Comparison of ENCODE assay signal across 8 mouse cellular contexts in the genomic region with DNA sequence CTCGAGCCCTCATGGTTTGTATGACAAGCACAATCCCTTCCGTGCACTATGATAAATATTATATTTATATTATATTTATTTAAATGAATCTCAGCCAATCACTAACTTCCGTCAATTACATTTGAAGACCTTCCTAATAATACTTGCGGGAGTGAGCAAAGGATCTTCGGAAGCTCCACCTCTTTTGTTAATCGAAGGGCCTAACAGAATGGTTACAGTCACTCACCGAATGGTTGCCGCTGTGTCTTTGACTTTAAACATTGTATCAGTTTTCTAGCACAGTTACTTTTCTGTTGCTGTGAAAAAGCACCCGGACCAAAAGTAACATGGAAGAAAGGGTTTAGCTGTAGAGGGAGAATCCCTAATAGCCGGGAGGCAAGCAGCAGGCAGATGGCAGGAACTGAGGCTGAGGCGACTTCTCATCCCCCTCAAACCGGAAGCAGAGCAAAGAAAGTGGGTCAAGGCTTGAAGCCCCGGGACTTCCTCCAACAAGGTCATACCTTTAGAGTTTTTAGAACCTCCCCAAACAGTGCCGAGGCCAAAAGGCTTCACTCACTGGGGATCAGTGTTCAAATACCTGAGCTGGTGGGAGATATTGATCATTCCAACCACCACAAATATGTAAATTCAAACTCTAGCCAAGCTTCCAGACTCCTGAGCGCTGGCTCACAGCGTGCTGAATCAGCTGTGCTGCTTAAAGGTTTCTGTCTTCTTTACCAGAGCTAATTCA. TPM values are rescaled to one million over a fixed set of nuclear protein-coding genes. Genes with fewer than 3 reads are reported as not detected.
DNase-seq lines count a peak whose midpoint lies in the region; ATAC-seq and TF ChIP-seq lines count a peak whose summit lies in the region.

No protein-coding gene starts in this region.

- DNase-seq in heart, adult 2 months, result peak in 1 of 2 experiments; percentile 30
- DNase-seq in heart, postnatal 25 days (ENCODE audit: low spot score), result no peak
- DNase-seq in liver, postnatal 0 days, result no peak
- peak; percentile 83 for DNase-seq in thymus, postnatal 0 days (ENCODE audit: low spot score)
- DNase-seq in gastrocnemius, postnatal 10 days, result no peak
- DNase-seq in right cerebral cortex, postnatal 10 days (ENCODE audit: low spot score in 2 of 2), result no peak

- H3K4me3 ChIP-seq in heart, adult 2 months, result no peak overlapping the region
- peak overlapping the region; percentile 46 for H3K4me3 ChIP-seq in E14TG2a.4 (replicated peaks; ENCODE audit: low read length)
- H3K4me3 ChIP-seq in forebrain, embryonic 12.5 days (replicated peaks), result peak overlapping the region; percentile 13; the same call in 1 of the 2 replicates
- no peak overlapping the region for H3K4me3 ChIP-seq in liver, postnatal 0 days (ENCODE audit: low read depth, low read length)

- no peak overlapping the region for H3K9ac ChIP-seq in heart, adult 2 months (ENCODE audit: low read depth, low read length)
- H3K9ac ChIP-seq in forebrain, embryonic 12.5 days, result peak overlapping the region; percentile 47
- no peak overlapping the region for H3K9ac ChIP-seq in liver, postnatal 0 days (replicated peaks)

- intact Hi-C loops in heart, adult 2 months (cut with DNase I), result no loop called here
- intact Hi-C loops in heart, postnatal 25 days (cut with DNase I), result no loop called here

- TF ChIP-seq POLR2A in heart, adult 2 months (IDR thresholded peaks at IDR 0.05; ENCODE audit: insufficient read depth, low read depth, low read length), result no peak

- H3K4me1 ChIP-seq in heart, adult 2 months (ENCODE audit: control insufficient read depth, insufficient read depth, low read length), result peaks cover 7% of the 10 kb centered on the region
- peaks cover 56% of the 10 kb centered on the region for H3K4me1 ChIP-seq in E14TG2a.4 (replicated peaks; ENCODE audit: low read depth, low read length)
- peaks cover 59% of the 10 kb centered on the region for H3K4me1 ChIP-seq in forebrain, embryonic 12.5 days
- H3K4me1 ChIP-seq in liver, postnatal 0 days (ENCODE audit: insufficient read depth), result peaks cover 9% of the 10 kb centered on the region; the same call in 1 of the 2 replicates

- peak overlapping the region; percentile 38 for H3K27ac ChIP-seq in heart, adult 2 months
- H3K27ac ChIP-seq in forebrain, embryonic 12.5 days, result peak overlapping the region; percentile 96
- H3K27ac ChIP-seq in liver, postnatal 0 days (ENCODE audit: low read depth), result no peak overlapping the region

- H3K9me3 ChIP-seq in E14TG2a.4 (ENCODE audit: low read length), result no peaks in the 10 kb centered on the region
- no peaks in the 10 kb centered on the region for H3K9me3 ChIP-seq in forebrain, embryonic 12.5 days
- no peaks in the 10 kb centered on the region for H3K9me3 ChIP-seq in liver, postnatal 0 days (ENCODE audit: low read length)

- no peaks in the 10 kb centered on the region for H3K79me2 ChIP-seq in heart, adult 2 months (replicated peaks; ENCODE audit: control insufficient read depth, insufficient read depth, low read length)

- peak overlapping the region; percentile 36 for H3K4me2 ChIP-seq in forebrain, embryonic 12.5 days
- 0 out of 2 replicates have a peak overlapping the region, but pooled peaks have one; percentile 28 for H3K4me2 ChIP-seq in liver, postnatal 0 days (ENCODE audit: low read depth, low read length)

- no peaks in the 10 kb centered on the region for H3K27me3 ChIP-seq in heart, adult 2 months (ENCODE audit: control insufficient read depth, insufficient read depth, low read length)
- no peaks in the 10 kb centered on the region for H3K27me3 ChIP-seq in E14TG2a.4 (ENCODE audit: insufficient read depth, low read length)
- no peaks in the 10 kb centered on the region for H3K27me3 ChIP-seq in forebrain, embryonic 12.5 days
- no peaks in the 10 kb centered on the region for H3K27me3 ChIP-seq in liver, postnatal 0 days (ENCODE audit: insufficient read depth, low read length)

- no peaks in the 10 kb centered on the region; the same call in 1 of the 2 replicates for H3K36me3 ChIP-seq in heart, adult 2 months (ENCODE audit: control insufficient read depth, insufficient read depth, low read length)
- H3K36me3 ChIP-seq in E14TG2a.4 (ENCODE audit: insufficient read depth, low read length), result no peaks in the 10 kb centered on the region
- H3K36me3 ChIP-seq in forebrain, embryonic 12.5 days (replicated peaks), result no peaks in the 10 kb centered on the region
- no peaks in the 10 kb centered on the region for H3K36me3 ChIP-seq in liver, postnatal 0 days (replicated peaks; ENCODE audit: insufficient read depth, low read length)

- WGBS in heart, adult 2 months, result 43% methylated on average over 16 of the region's 16 CpGs
- under 1% methylated on average over 16 of the region's 16 CpGs for WGBS in forebrain, embryonic 12.5 days
- 31% methylated on average over 16 of the region's 16 CpGs for WGBS in liver, postnatal 0 days (ENCODE audit: insufficient replicate concordance)

- peak; percentile 19 for ATAC-seq in forebrain, embryonic 12.5 days (ENCODE audit: low FRiP score)
- ATAC-seq in liver, postnatal 0 days, result no peak

- TF ChIP-seq EP300 in heart, adult 2 months (IDR thresholded peaks at IDR 0.05; ENCODE audit: insufficient read depth, low read depth, low read length), result no peak
- TF ChIP-seq EP300 in liver, postnatal 0 days (IDR thresholded peaks at IDR 0.05; ENCODE audit: low read depth), result no peak

- no peak for TF ChIP-seq CTCF in heart, adult 2 months (IDR thresholded peaks at IDR 0.05)
- TF ChIP-seq CTCF in E14TG2a.4 (conservative IDR thresholded peaks at IDR 0.05; ENCODE audit: low read length), result no peak
- no peak for TF ChIP-seq CTCF in liver, postnatal 0 days (IDR thresholded peaks at IDR 0.05; ENCODE audit: low read depth)

RNA-seq across cellular contexts. Expression of a gene that starts 16.0 kb away (rescaled TPM):
- total RNA-seq in heart, adult 2 months (2021), result 10 to 100 TPM; 57.0 to 85.0 TPM
- polyA plus RNA-seq in heart, adult 2 months (2012; rRNA removed), result 165 and 235 TPM in 2 replicates
- total RNA-seq in heart, postnatal 25 days (2021), result 100 to 1,000 TPM in 1 of 2 experiments, 10 to 100 TPM in 1; 99.4 to 105 TPM
- 7,386 and 7,785 TPM in 2 replicates for polyA plus RNA-seq in forebrain, embryonic 12.5 days (2016; fragmentation: Nextera tagmentation; extraction: Ambion mirVana)
- 28.1 and 28.7 TPM in 2 replicates for polyA plus RNA-seq in liver, postnatal 0 days (2015; fragmentation: Nextera tagmentation; extraction: Ambion mirVana)
- polyA plus RNA-seq in thymus, postnatal 0 days (2015; fragmentation: Nextera tagmentation; extraction: Ambion mirVana), result 227 and 236 TPM in 2 replicates
- total RNA-seq in gastrocnemius, postnatal 10 days (2021), result 100 to 1,000 TPM; 171 to 195 TPM

RNA-seq across cellular contexts. Expression of a gene that starts 16.2 kb away (rescaled TPM):
- not detected for total RNA-seq in heart, adult 2 months (2021)
- polyA plus RNA-seq in heart, adult 2 months (2012; rRNA removed), result 26.2 TPM in 1 of 2 replicates, not detected in the other
- total RNA-seq in heart, postnatal 25 days (2021), result not detected
- not detected in 2 replicates for polyA plus RNA-seq in forebrain, embryonic 12.5 days (2016; fragmentation: Nextera tagmentation; extraction: Ambion mirVana)
- not detected in 2 replicates for polyA plus RNA-seq in liver, postnatal 0 days (2015; fragmentation: Nextera tagmentation; extraction: Ambion mirVana)
- polyA plus RNA-seq in thymus, postnatal 0 days (2015; fragmentation: Nextera tagmentation; extraction: Ambion mirVana), result not detected in 2 replicates
- not detected for total RNA-seq in gastrocnemius, postnatal 10 days (2021)

RNA-seq across cellular contexts. Expression of a gene that starts 35.2 kb away (rescaled TPM):
- 100 to 1,000 TPM; 129 to 144 TPM for total RNA-seq in heart, adult 2 months (2021)
- 534 and 728 TPM in 2 replicates for polyA plus RNA-seq in heart, adult 2 months (2012; rRNA removed)
- 100 to 1,000 TPM; 163 to 175 TPM for total RNA-seq in heart, postnatal 25 days (2021)
- 1,790 and 1,867 TPM in 2 replicates for polyA plus RNA-seq in forebrain, embryonic 12.5 days (2016; fragmentation: Nextera tagmentation; extraction: Ambion mirVana)
- 389 and 423 TPM in 2 replicates for polyA plus RNA-seq in liver, postnatal 0 days (2015; fragmentation: Nextera tagmentation; extraction: Ambion mirVana)
- 1,370 and 1,449 TPM in 2 replicates for polyA plus RNA-seq in thymus, postnatal 0 days (2015; fragmentation: Nextera tagmentation; extraction: Ambion mirVana)
- total RNA-seq in gastrocnemius, postnatal 10 days (2021), result 100 to 1,000 TPM; 188 to 204 TPM

RNA-seq across cellular contexts. Expression of a gene that starts 51.5 kb away (rescaled TPM):
- 10 to 100 TPM in 1 of 2 experiments, 1 to 10 TPM in 1; 7.1 to 11.1 TPM for total RNA-seq in heart, adult 2 months (2021)
- polyA plus RNA-seq in heart, adult 2 months (2012; rRNA removed), result 23.2 and 25.0 TPM in 2 replicates
- total RNA-seq in heart, postnatal 25 days (2021), result 10 to 100 TPM; 11.5 to 13.4 TPM
- 30.6 and 41.5 TPM in 2 replicates for polyA plus RNA-seq in forebrain, embryonic 12.5 days (2016; fragmentation: Nextera tagmentation; extraction: Ambion mirVana)
- 4.9 and 5.1 TPM in 2 replicates for polyA plus RNA-seq in liver, postnatal 0 days (2015; fragmentation: Nextera tagmentation; extraction: Ambion mirVana)
- 27.8 and 31.9 TPM in 2 replicates for polyA plus RNA-seq in thymus, postnatal 0 days (2015; fragmentation: Nextera tagmentation; extraction: Ambion mirVana)
- 1 to 10 TPM; 8.1 to 9.9 TPM for total RNA-seq in gastrocnemius, postnatal 10 days (2021)

Comparison
In these comparisons a context has a peak if more than half of its experiments do, and no peak if none do; other contexts are left out.
1. H3K4me3 ChIP-seq: peak in E14TG2a.4 (single experiment) and forebrain, embryonic 12.5 days (single experiment); none in heart, adult 2 months (single experiment) and liver, postnatal 0 days (single experiment).
2. RNA of a gene that starts 16.0 kb away (polyA plus RNA-seq): 7,386 to 7,785 TPM in forebrain, embryonic 12.5 days; 227 to 236 TPM in thymus, postnatal 0 days, 165 to 235 TPM in heart, adult 2 months and 28.1 to 28.7 TPM in liver, postnatal 0 days; every median in the first group is over 10 times any median in the second.